Mouse (Mus musculus): Measurements from ENCODE around the gene Wt1. TPM values are rescaled to one million over a fixed set of nuclear protein-coding genes. Genes with fewer than 3 reads are reported as not detected.

Gene Wt1
- 18.6 and 23.9 TPM in 2 replicates for polyA plus RNA-seq (2014; fragmentation: Nextera tagmentation; extraction: Ambion mirVana)

DNA sequence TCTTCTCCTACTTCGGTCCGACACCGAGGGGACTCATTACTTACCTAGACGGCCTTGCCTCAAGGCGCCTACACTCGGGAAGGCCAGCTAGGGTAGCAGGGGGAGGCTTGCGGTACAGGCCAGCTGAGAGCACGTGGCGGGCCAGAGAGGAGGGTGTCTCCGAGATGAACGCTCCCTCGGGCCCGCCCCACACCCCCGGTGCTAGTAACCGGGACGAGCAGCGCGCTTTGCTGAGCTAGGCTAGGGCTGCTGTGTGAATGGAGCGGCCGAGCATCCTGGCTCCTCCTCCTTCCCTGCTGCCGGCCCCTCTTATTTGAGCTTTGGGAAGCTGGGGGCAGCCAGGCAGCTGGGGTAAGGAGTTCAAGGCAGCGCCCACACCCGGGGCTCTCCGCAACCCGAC lies at the start of gene Wt1:
TSS of gene Wt1 (plus strand) at position 251 of the 400 bp plus-strand sequence.
- peaks cover 70% of the 10 kb centered on the region for H3K27me3 ChIP-seq (ENCODE audit: control insufficient read depth, insufficient read depth, low read length)
- H3K4me3 ChIP-seq (ENCODE audit: low read depth, low read length), result peak within 1 kb of the TSS; percentile 41
- ATAC-seq (ENCODE audit: insufficient number of reproducible peaks, insufficient read depth, low FRiP score, low read depth), result peak; percentile 73; the same call in 1 of the 2 replicates
- peak within 1 kb of the TSS; percentile 82 for H3K27ac ChIP-seq (ENCODE audit: low read length)
- 0 out of 2 replicates have a peak, but pooled peaks cover 12% of the 10 kb centered on the region for H3K4me1 ChIP-seq (ENCODE audit: control insufficient read depth, insufficient read depth, low read length)
- H3K9me3 ChIP-seq (ENCODE audit: control insufficient read depth, low read depth, low read length), result no peaks in the 10 kb centered on the region
- no peaks in the 10 kb centered on the region for H3K36me3 ChIP-seq (ENCODE audit: control insufficient read depth, insufficient read depth, low read length)
- peak within 1 kb of the TSS; percentile 39 for H3K4me2 ChIP-seq (replicated peaks; ENCODE audit: low read depth, low read length)
- WGBS, result under 1% methylated on average over 25 of the region's 25 CpGs
- H3K9ac ChIP-seq (replicated peaks; ENCODE audit: low read depth, low read length), result peak within 1 kb of the TSS; percentile 30; the same call in 1 of the 2 replicates

DNA sequence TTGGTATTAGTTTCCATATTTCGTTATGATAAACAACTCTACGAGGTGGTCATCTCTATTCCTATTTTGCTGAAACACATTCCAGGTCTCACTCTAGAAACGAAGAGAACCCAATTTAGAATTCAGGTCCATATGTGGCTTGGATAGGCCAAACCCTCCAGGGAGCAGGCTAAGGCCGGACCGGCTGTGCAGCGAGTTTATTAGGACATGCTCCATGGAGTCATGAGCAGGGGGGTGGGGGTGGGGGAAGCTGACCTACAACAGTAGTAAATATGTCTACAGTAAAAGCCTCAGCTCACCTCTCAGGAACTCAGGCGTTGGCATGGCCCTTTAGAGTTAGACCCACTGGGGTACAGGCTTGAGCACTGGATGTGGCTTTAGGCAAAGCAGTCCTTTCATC lies 49.2 kb upstream of the Wt1 start:
- WGBS, result 93% methylated on average over 7 of the region's 7 CpGs
- ATAC-seq (ENCODE audit: insufficient number of reproducible peaks, insufficient read depth, low FRiP score, low read depth), result no peak
- Histone ChIP-seq H3K27me3 (ENCODE audit: control insufficient read depth, insufficient read depth, low read length) (no peaks in the 10 kb centered on the region), H3K4me3 (ENCODE audit: low read depth, low read length) (no peak overlapping the region), H3K27ac (ENCODE audit: low read length) (no peak overlapping the region), H3K9ac (replicated peaks; ENCODE audit: low read depth, low read length) (no peak overlapping the region), H3K4me1 (ENCODE audit: control insufficient read depth, insufficient read depth, low read length) (0 out of 2 replicates have a peak, but pooled peaks cover 3% of the 10 kb centered on the region), H3K36me3 (ENCODE audit: control insufficient read depth, insufficient read depth, low read length) (no peaks in the 10 kb centered on the region), H3K9me3 (ENCODE audit: control insufficient read depth, low read depth, low read length) (no peaks in the 10 kb centered on the region), H3K4me2 (replicated peaks; ENCODE audit: low read depth, low read length) (no peak overlapping the region)

DNA sequence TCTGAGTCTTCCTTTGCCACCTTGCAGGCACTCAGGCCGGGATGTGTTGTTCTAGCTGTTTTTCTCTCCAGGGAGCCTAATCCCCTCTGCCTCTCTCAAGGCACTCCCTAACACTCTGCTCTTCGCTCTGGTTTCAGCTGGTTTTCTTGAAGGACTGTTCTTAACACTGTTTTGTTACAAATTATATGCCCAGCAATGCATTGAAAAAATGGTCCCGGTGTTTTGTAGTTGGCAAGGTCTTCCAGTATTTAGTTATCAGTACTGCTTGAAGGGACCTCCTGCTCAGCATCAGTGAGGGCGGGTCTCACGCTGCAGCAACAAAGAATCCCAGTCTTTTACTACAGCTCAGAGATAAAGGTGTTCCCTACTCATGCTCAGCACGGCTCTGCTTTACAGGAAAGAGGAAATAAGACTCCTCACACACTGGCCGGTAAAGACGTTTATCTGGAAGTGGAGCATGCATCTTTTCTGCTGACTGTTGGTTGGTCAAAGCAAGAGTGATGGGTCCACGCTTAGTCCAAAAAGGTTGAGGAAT lies 44.0 kb upstream of the Wt1 start:
- WGBS, result 33% methylated on average over 9 of the region's 9 CpGs
- ATAC-seq (ENCODE audit: insufficient number of reproducible peaks, insufficient read depth, low FRiP score, low read depth), result no peak
- no peak overlapping the region for H3K27ac ChIP-seq (ENCODE audit: low read length)
- no peak overlapping the region for H3K9ac ChIP-seq (replicated peaks; ENCODE audit: low read depth, low read length)
- H3K36me3 ChIP-seq (ENCODE audit: control insufficient read depth, insufficient read depth, low read length), result no peaks in the 10 kb centered on the region
- H3K27me3 ChIP-seq (ENCODE audit: control insufficient read depth, insufficient read depth, low read length), result no peaks in the 10 kb centered on the region
- H3K9me3 ChIP-seq (ENCODE audit: control insufficient read depth, low read depth, low read length), result no peaks in the 10 kb centered on the region
- H3K4me1 ChIP-seq (ENCODE audit: control insufficient read depth, insufficient read depth, low read length), result no peaks in the 10 kb centered on the region
- H3K4me2 ChIP-seq (replicated peaks; ENCODE audit: low read depth, low read length), result no peak overlapping the region
- H3K4me3 ChIP-seq (ENCODE audit: low read depth, low read length), result no peak overlapping the region

DNA sequence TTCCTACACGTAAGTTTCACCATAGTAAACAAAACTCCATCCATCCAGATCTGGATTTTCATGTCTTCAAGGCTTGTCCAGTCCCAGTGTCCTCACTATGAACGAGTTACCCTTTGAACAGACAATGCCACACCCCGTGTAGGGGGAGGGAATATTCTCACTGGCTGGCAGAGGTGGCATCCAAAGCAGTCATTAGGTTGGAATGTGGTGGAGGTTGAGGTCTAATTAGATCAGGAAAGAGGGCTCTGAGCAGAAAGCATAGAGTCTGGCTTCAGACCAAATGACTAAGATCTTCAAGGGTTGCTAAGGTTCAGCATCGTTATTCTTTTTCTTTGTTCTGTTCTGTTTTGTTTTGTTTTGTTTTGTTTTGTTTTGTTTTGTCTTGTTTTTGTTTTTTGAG lies 42.3 kb upstream of the Wt1 start:
- ATAC-seq (ENCODE audit: insufficient number of reproducible peaks, insufficient read depth, low FRiP score, low read depth), result no peak
- peaks cover 8% of the 10 kb centered on the region for H3K4me1 ChIP-seq (ENCODE audit: control insufficient read depth, insufficient read depth, low read length)
- no peaks in the 10 kb centered on the region for H3K9me3 ChIP-seq (ENCODE audit: control insufficient read depth, low read depth, low read length)
- no peaks in the 10 kb centered on the region for H3K36me3 ChIP-seq (ENCODE audit: control insufficient read depth, insufficient read depth, low read length)
- H3K4me2 ChIP-seq (replicated peaks; ENCODE audit: low read depth, low read length), result no peak overlapping the region
- 83% methylated on average over 4 of the region's 4 CpGs for WGBS
- H3K4me3 ChIP-seq (ENCODE audit: low read depth, low read length), result no peak overlapping the region
- no peak overlapping the region for H3K27ac ChIP-seq (ENCODE audit: low read length)
- H3K9ac ChIP-seq (replicated peaks; ENCODE audit: low read depth, low read length), result no peak overlapping the region
- H3K27me3 ChIP-seq (ENCODE audit: control insufficient read depth, insufficient read depth, low read length), result no peaks in the 10 kb centered on the region

DNA sequence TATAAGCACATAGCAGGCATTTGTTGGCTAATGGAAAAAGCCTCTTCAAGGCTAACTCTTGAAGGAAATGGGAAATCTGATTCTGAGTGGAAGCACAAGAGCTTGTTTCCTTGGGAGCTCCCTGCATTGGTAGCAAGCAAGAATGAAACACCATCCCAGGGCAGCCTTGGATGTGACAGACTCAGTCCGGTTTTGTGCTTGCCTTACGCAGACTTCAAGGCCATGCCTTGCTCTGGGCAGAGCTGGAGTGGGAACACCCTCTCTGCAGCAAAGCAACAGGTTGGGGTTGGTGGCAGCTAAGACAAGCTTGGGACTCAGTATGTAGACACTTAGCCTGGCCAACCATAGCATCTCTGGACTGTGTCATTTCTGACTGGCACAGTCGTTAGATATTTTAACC lies 40.2 kb upstream of the Wt1 start:
- Histone ChIP-seq H3K4me3 (ENCODE audit: low read depth, low read length) (no peak overlapping the region), H3K27ac (ENCODE audit: low read length) (no peak overlapping the region), H3K4me2 (replicated peaks; ENCODE audit: low read depth, low read length) (no peak overlapping the region), H3K9ac (replicated peaks; ENCODE audit: low read depth, low read length) (no peak overlapping the region), H3K9me3 (ENCODE audit: control insufficient read depth, low read depth, low read length) (no peaks in the 10 kb centered on the region), H3K4me1 (ENCODE audit: control insufficient read depth, insufficient read depth, low read length) (peaks cover 20% of the 10 kb centered on the region), H3K36me3 (ENCODE audit: control insufficient read depth, insufficient read depth, low read length) (no peaks in the 10 kb centered on the region), H3K27me3 (ENCODE audit: control insufficient read depth, insufficient read depth, low read length) (no peaks in the 10 kb centered on the region)
- ATAC-seq (ENCODE audit: insufficient number of reproducible peaks, insufficient read depth, low FRiP score, low read depth), result no peak
- 90% methylated on average over 3 of the region's 3 CpGs for WGBS

GRCm38 (mm10) chr2:105088005-105088404 lies 38.3 kb upstream of the Wt1 start:
- no peaks in the 10 kb centered on the region for H3K36me3 ChIP-seq (ENCODE audit: control insufficient read depth, insufficient read depth, low read length)
- H3K27me3 ChIP-seq (ENCODE audit: control insufficient read depth, insufficient read depth, low read length), result no peaks in the 10 kb centered on the region
- H3K9ac ChIP-seq (replicated peaks; ENCODE audit: low read depth, low read length), result no peak overlapping the region
- no peak for ATAC-seq (ENCODE audit: insufficient number of reproducible peaks, insufficient read depth, low FRiP score, low read depth)
- H3K27ac ChIP-seq (ENCODE audit: low read length), result no peak overlapping the region
- H3K4me2 ChIP-seq (replicated peaks; ENCODE audit: low read depth, low read length), result no peak overlapping the region
- peaks cover 20% of the 10 kb centered on the region for H3K4me1 ChIP-seq (ENCODE audit: control insufficient read depth, insufficient read depth, low read length)
- no peak overlapping the region for H3K4me3 ChIP-seq (ENCODE audit: low read depth, low read length)
- WGBS, result 83% methylated on average over 3 of the region's 3 CpGs
- H3K9me3 ChIP-seq (ENCODE audit: control insufficient read depth, low read depth, low read length), result no peaks in the 10 kb centered on the region

DNA sequence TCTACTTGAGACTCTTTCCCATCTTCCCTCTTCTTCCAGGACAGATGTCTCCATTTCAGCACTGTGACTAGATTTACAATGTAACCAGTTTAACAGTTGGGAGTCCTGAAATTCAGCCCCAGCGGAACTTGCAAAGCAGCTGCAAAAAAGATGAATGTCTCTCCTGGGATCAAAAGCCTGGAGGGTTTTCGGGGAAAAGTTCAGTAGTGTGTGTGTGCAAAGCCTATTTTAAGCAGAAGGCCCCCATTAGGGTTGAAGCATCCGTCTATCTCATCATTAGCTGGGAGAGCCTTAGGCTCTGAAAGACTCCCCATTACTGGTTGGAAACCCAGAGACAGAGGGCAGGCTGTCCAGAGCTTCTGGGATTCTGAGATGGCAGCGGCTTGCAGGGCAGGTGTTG lies 37.2 kb upstream of the Wt1 start:
- H3K36me3 ChIP-seq (ENCODE audit: control insufficient read depth, insufficient read depth, low read length), result no peaks in the 10 kb centered on the region
- H3K27ac ChIP-seq (ENCODE audit: low read length), result peak overlapping the region; percentile 78
- no peaks in the 10 kb centered on the region for H3K27me3 ChIP-seq (ENCODE audit: control insufficient read depth, insufficient read depth, low read length)
- no peaks in the 10 kb centered on the region for H3K9me3 ChIP-seq (ENCODE audit: control insufficient read depth, low read depth, low read length)
- H3K4me3 ChIP-seq (ENCODE audit: low read depth, low read length), result no peak overlapping the region
- ATAC-seq (ENCODE audit: insufficient number of reproducible peaks, insufficient read depth, low FRiP score, low read depth), result no peak
- 32% methylated on average over 4 of the region's 4 CpGs for WGBS
- H3K9ac ChIP-seq (replicated peaks; ENCODE audit: low read depth, low read length), result no peak overlapping the region
- H3K4me2 ChIP-seq (replicated peaks; ENCODE audit: low read depth, low read length), result no peak overlapping the region
- H3K4me1 ChIP-seq (ENCODE audit: control insufficient read depth, insufficient read depth, low read length), result peaks cover 20% of the 10 kb centered on the region

GRCm38 (mm10) chr2:105089581-105090508 lies 36.5 kb upstream of the Wt1 start:
- Histone ChIP-seq H3K36me3 (ENCODE audit: control insufficient read depth, insufficient read depth, low read length) (no peaks in the 10 kb centered on the region), H3K4me1 (ENCODE audit: control insufficient read depth, insufficient read depth, low read length) (peaks cover 20% of the 10 kb centered on the region), H3K9me3 (ENCODE audit: control insufficient read depth, low read depth, low read length) (no peaks in the 10 kb centered on the region), H3K4me2 (replicated peaks; ENCODE audit: low read depth, low read length) (no peak overlapping the region), H3K9ac (replicated peaks; ENCODE audit: low read depth, low read length) (no peak overlapping the region), H3K27ac (ENCODE audit: low read length) (peak overlapping the region; percentile 78), H3K4me3 (ENCODE audit: low read depth, low read length) (no peak overlapping the region), H3K27me3 (ENCODE audit: control insufficient read depth, insufficient read depth, low read length) (no peaks in the 10 kb centered on the region)
- ATAC-seq (ENCODE audit: insufficient number of reproducible peaks, insufficient read depth, low FRiP score, low read depth), result peak; percentile 79; the same call in 1 of the 2 replicates
- WGBS, result 17% methylated on average over 7 of the region's 7 CpGs
